Mouse (Mus musculus): ENCODE data around the gene Ppp1r27. TPM values are rescaled to one million over a fixed set of nuclear protein-coding genes. Genes with fewer than 3 reads are reported as not detected.
"Not testable (repeated sequence)": the region's sequence is repeated elsewhere in the genome, so short reads cannot be mapped to it uniquely, and the experiment has no call there.

The Ppp1r27 gene
- polyA plus RNA-seq (2015; fragmentation: Nextera tagmentation; extraction: Ambion mirVana): 0.55 and 0.57 TPM in 2 replicates

- Histone ChIP-seq H3K27me3 (ENCODE audit: insufficient read depth, low read length) (no peaks in the 10 kb centered on the region), H3K36me3 (ENCODE audit: insufficient read depth, low read length) (no peaks in the 10 kb centered on the region), H3K27ac (ENCODE audit: low read length) (peak within 1 kb of the TSS; percentile 96), H3K4me3 (ENCODE audit: low read length) (peak within 1 kb of the TSS; percentile 95), H3K4me2 (replicated peaks; ENCODE audit: low read depth, low read length) (peak within 1 kb of the TSS; percentile 95), H3K4me1 (ENCODE audit: insufficient read depth, low read length) (peaks cover 22% of the 10 kb centered on the region), H3K9ac (replicated peaks; ENCODE audit: low read length) (peak within 1 kb of the TSS; percentile 97), H3K9me3 (ENCODE audit: low read length) (no peaks in the 10 kb centered on the region)
- no peak for ATAC-seq (ENCODE audit: low FRiP score, low TSS enrichment)
- WGBS: 88% methylated on average over 28 of the region's 28 CpGs
Measured at GRCm38 (mm10) chr11:120550810-120551440, at the start of gene Ppp1r27. Ppp1r27 (minus strand) TSS chr11:120551132.

GRCm38 (mm10) chr11:120600716-120601115, 49.8 kb upstream of the Ppp1r27 start:
- no peak for ATAC-seq (ENCODE audit: low FRiP score, low TSS enrichment)
- H3K9ac ChIP-seq (replicated peaks; ENCODE audit: low read length): no peak overlapping the region
- no peaks in the 10 kb centered on the region for H3K27me3 ChIP-seq (ENCODE audit: insufficient read depth, low read length)
- no peaks in the 10 kb centered on the region for H3K9me3 ChIP-seq (ENCODE audit: low read length)
- no peak overlapping the region for H3K27ac ChIP-seq (ENCODE audit: low read length)
- H3K4me1 ChIP-seq (ENCODE audit: insufficient read depth, low read length): peaks cover 18% of the 10 kb centered on the region
- no peak overlapping the region for H3K4me3 ChIP-seq (ENCODE audit: low read length)
- H3K4me2 ChIP-seq (replicated peaks; ENCODE audit: low read depth, low read length): no peak overlapping the region
- WGBS: 95% methylated on average over 3 of the region's 3 CpGs
- H3K36me3 ChIP-seq (ENCODE audit: insufficient read depth, low read length): peaks cover 41% of the 10 kb centered on the region

GRCm38 (mm10) chr11:120598990-120599549, 48.1 kb upstream of the Ppp1r27 start:
- Histone ChIP-seq H3K36me3 (ENCODE audit: insufficient read depth, low read length) (peaks cover 46% of the 10 kb centered on the region), H3K9ac (replicated peaks; ENCODE audit: low read length) (peak overlapping the region; percentile 97)
- 41% methylated on average over 17 of the region's 17 CpGs for WGBS

GRCm38 (mm10) chr11:120598283-120598989, 47.5 kb upstream of the Ppp1r27 start, which contains the start of the genes Alyref and Anapc11:
Alyref (minus strand) TSS chr11:120598365.
Anapc11 (plus strand) TSS chr11:120598421.
- H3K9me3 ChIP-seq (ENCODE audit: low read length): no peaks in the 10 kb centered on the region
- peak within 1 kb of the TSS; percentile 92 for H3K4me2 ChIP-seq (replicated peaks; ENCODE audit: low read depth, low read length)
- H3K9ac ChIP-seq (replicated peaks; ENCODE audit: low read length): peak within 1 kb of the TSS; percentile 97
- H3K4me3 ChIP-seq (ENCODE audit: low read length): peak within 1 kb of the TSS; percentile 91
- under 1% methylated on average over 85 of the region's 88 CpGs for WGBS
- peaks cover 18% of the 10 kb centered on the region for H3K4me1 ChIP-seq (ENCODE audit: insufficient read depth, low read length)
- H3K36me3 ChIP-seq (ENCODE audit: insufficient read depth, low read length): peaks cover 50% of the 10 kb centered on the region
- H3K27me3 ChIP-seq (ENCODE audit: insufficient read depth, low read length): no peaks in the 10 kb centered on the region
- peak; percentile 98 for ATAC-seq (ENCODE audit: low FRiP score, low TSS enrichment)
- H3K27ac ChIP-seq (ENCODE audit: low read length): peak within 1 kb of the TSS; percentile 84

More at GRCm38 (mm10) chr11:120598990-120599549, 48.1 kb upstream of the Ppp1r27 start:
- H3K4me3 ChIP-seq (ENCODE audit: low read length): peak overlapping the region; percentile 91
- peak overlapping the region; percentile 82 for H3K27ac ChIP-seq (ENCODE audit: low read length)
- peaks cover 18% of the 10 kb centered on the region for H3K4me1 ChIP-seq (ENCODE audit: insufficient read depth, low read length)
- ATAC-seq (ENCODE audit: low FRiP score, low TSS enrichment): no peak
- no peaks in the 10 kb centered on the region for H3K27me3 ChIP-seq (ENCODE audit: insufficient read depth, low read length)
- no peaks in the 10 kb centered on the region for H3K9me3 ChIP-seq (ENCODE audit: low read length)
- H3K4me2 ChIP-seq (replicated peaks; ENCODE audit: low read depth, low read length): peak overlapping the region; percentile 84

- WGBS: 3% methylated on average over 91 of the region's 99 CpGs
- Histone ChIP-seq H3K27me3 (ENCODE audit: insufficient read depth, low read length) (no peaks in the 10 kb centered on the region), H3K4me2 (replicated peaks; ENCODE audit: low read depth, low read length) (peak overlapping the region; percentile 92), H3K4me1 (ENCODE audit: insufficient read depth, low read length) (peaks cover 18% of the 10 kb centered on the region), H3K36me3 (ENCODE audit: insufficient read depth, low read length) (peaks cover 51% of the 10 kb centered on the region), H3K4me3 (ENCODE audit: low read length) (peak overlapping the region; percentile 91), H3K9ac (replicated peaks; ENCODE audit: low read length) (peak overlapping the region; percentile 97), H3K9me3 (ENCODE audit: low read length) (no peaks in the 10 kb centered on the region), H3K27ac (ENCODE audit: low read length) (peak overlapping the region; percentile 84)
- peak; percentile 75 for ATAC-seq (ENCODE audit: low FRiP score, low TSS enrichment)
Measured at GRCm38 (mm10) chr11:120597240-120598235, 46.6 kb upstream of the Ppp1r27 start.

- ATAC-seq (ENCODE audit: low FRiP score, low TSS enrichment): no peak
- H3K27ac ChIP-seq (ENCODE audit: low read length): no peak overlapping the region
- H3K9ac ChIP-seq (replicated peaks; ENCODE audit: low read length): no peak overlapping the region
- no peaks in the 10 kb centered on the region for H3K27me3 ChIP-seq (ENCODE audit: insufficient read depth, low read length)
- H3K4me3 ChIP-seq (ENCODE audit: low read length): no peak overlapping the region
- 91% methylated on average over 6 of the region's 6 CpGs for WGBS
- no peak overlapping the region for H3K4me2 ChIP-seq (replicated peaks; ENCODE audit: low read depth, low read length)
- H3K4me1 ChIP-seq (ENCODE audit: insufficient read depth, low read length): no peaks in the 10 kb centered on the region
- peaks cover 68% of the 10 kb centered on the region for H3K36me3 ChIP-seq (ENCODE audit: insufficient read depth, low read length)
- H3K9me3 ChIP-seq (ENCODE audit: low read length): 0 out of 2 replicates have a peak, but pooled peaks cover 4% of the 10 kb centered on the region
Measured at GRCm38 (mm10) chr11:120588531-120588930, 37.6 kb upstream of the Ppp1r27 start.

- peaks cover 45% of the 10 kb centered on the region for H3K36me3 ChIP-seq (ENCODE audit: insufficient read depth, low read length)
Measured at GRCm38 (mm10) chr11:120583937-120584336, 33.0 kb upstream of the Ppp1r27 start.

GRCm38 (mm10) chr11:120582982-120583293, 32.0 kb upstream of the Ppp1r27 start:
- H3K9ac ChIP-seq (replicated peaks; ENCODE audit: low read length); H3K27ac ChIP-seq (ENCODE audit: low read length); H3K4me2 ChIP-seq (replicated peaks; ENCODE audit: low read depth, low read length); H3K4me3 ChIP-seq (ENCODE audit: low read length); H3K27me3 ChIP-seq (ENCODE audit: insufficient read depth, low read length); H3K9me3 ChIP-seq (ENCODE audit: low read length); ATAC-seq (ENCODE audit: low FRiP score, low TSS enrichment): not testable (repeated sequence)
- Histone ChIP-seq H3K4me1 (ENCODE audit: insufficient read depth, low read length) (peaks cover 35% of the 10 kb centered on the region), H3K36me3 (ENCODE audit: insufficient read depth, low read length) (peaks cover 47% of the 10 kb centered on the region)
- WGBS: 87% methylated on average over 2 of the region's 2 CpGs

More at GRCm38 (mm10) chr11:120583937-120584336, 33.0 kb upstream of the Ppp1r27 start:
- 0 out of 2 replicates have a peak, but pooled peaks cover 4% of the 10 kb centered on the region for H3K9me3 ChIP-seq (ENCODE audit: low read length)
- WGBS: 100% methylated on average over 1 of the region's 1 CpGs
- ATAC-seq (ENCODE audit: low FRiP score, low TSS enrichment): no peak
- no peak overlapping the region for H3K27ac ChIP-seq (ENCODE audit: low read length)
- no peaks in the 10 kb centered on the region for H3K27me3 ChIP-seq (ENCODE audit: insufficient read depth, low read length)
- no peak overlapping the region for H3K9ac ChIP-seq (replicated peaks; ENCODE audit: low read length)
- H3K4me3 ChIP-seq (ENCODE audit: low read length): no peak overlapping the region
- H3K4me2 ChIP-seq (replicated peaks; ENCODE audit: low read depth, low read length): no peak overlapping the region
- peaks cover 25% of the 10 kb centered on the region for H3K4me1 ChIP-seq (ENCODE audit: insufficient read depth, low read length)
